Mouse (Mus musculus): Measurements from ENCODE around the gene Fkbp8.

Fkbp8 gene

GRCm38 (mm10) chr8:70528182-70528797, 766 bp downstream of the Fkbp8 start:
- no peak for DNase-seq (ENCODE audit: low read depth, low spot score)

GRCm38 (mm10) chr8:70529299-70529698, 1.8 kb downstream of the Fkbp8 start:
- DNase-seq (ENCODE audit: low read depth, low spot score), result no peak

- DNase-seq (ENCODE audit: low read depth, low spot score), result no peak
Observed at GRCm38 (mm10) chr8:70529741-70530161, 2.2 kb downstream of the Fkbp8 start.

- no peak for DNase-seq (ENCODE audit: low read depth, low spot score)
Observed at GRCm38 (mm10) chr8:70530314-70530713, 2.8 kb downstream of the Fkbp8 start.

- DNase-seq (ENCODE audit: low read depth, low spot score), result no peak
Observed at GRCm38 (mm10) chr8:70534281-70534680, 6.8 kb downstream of the Fkbp8 start.

- no peak for DNase-seq (ENCODE audit: low read depth, low spot score)
Observed at GRCm38 (mm10) chr8:70535221-70535620, 7.7 kb downstream of the Fkbp8 start.

- DNase-seq (ENCODE audit: low read depth, low spot score), result no peak
Observed at GRCm38 (mm10) chr8:70535701-70536100, 8.2 kb downstream of the Fkbp8 start.

- DNase-seq (ENCODE audit: low read depth, low spot score), result peak; percentile 62
Observed at GRCm38 (mm10) chr8:70538024-70538579, 10.6 kb downstream of the Fkbp8 start.

- DNase-seq (ENCODE audit: low read depth, low spot score), result peak; percentile 98
Observed at GRCm38 (mm10) chr8:70538633-70539076, 11.1 kb downstream of the Fkbp8 start.

GRCm38 (mm10) chr8:70539077-70539813, 11.7 kb downstream of the Fkbp8 start, which contains the start of gene Ell:
TSS of gene Ell (plus strand) at chr8:70539457.
- peak; percentile 100 for DNase-seq (ENCODE audit: low read depth, low spot score)

- no peak for DNase-seq (ENCODE audit: low read depth, low spot score)
Observed at GRCm38 (mm10) chr8:70540013-70540506, 12.5 kb downstream of the Fkbp8 start.

- no peak for DNase-seq (ENCODE audit: low read depth, low spot score)
Observed at GRCm38 (mm10) chr8:70540507-70541071, 13.1 kb downstream of the Fkbp8 start.

- DNase-seq (ENCODE audit: low read depth, low spot score), result no peak
Observed at GRCm38 (mm10) chr8:70541081-70541480, 13.6 kb downstream of the Fkbp8 start.

- DNase-seq (ENCODE audit: low read depth, low spot score), result peak; percentile 42
Observed at GRCm38 (mm10) chr8:70544200-70544687, 16.7 kb downstream of the Fkbp8 start.

GRCm38 (mm10) chr8:70546412-70546811, 18.9 kb downstream of the Fkbp8 start:
- no peak for DNase-seq (ENCODE audit: low read depth, low spot score)

GRCm38 (mm10) chr8:70547762-70548161, 20.2 kb downstream of the Fkbp8 start:
- DNase-seq (ENCODE audit: low read depth, low spot score), result no peak

GRCm38 (mm10) chr8:70549412-70550184, 22.1 kb downstream of the Fkbp8 start:
- DNase-seq (ENCODE audit: low read depth, low spot score), result peak; percentile 84

- DNase-seq (ENCODE audit: low read depth, low spot score), result no peak
Observed at GRCm38 (mm10) chr8:70551558-70552161, 24.1 kb downstream of the Fkbp8 start.

GRCm38 (mm10) chr8:70552836-70553235, 25.3 kb downstream of the Fkbp8 start:
- DNase-seq (ENCODE audit: low read depth, low spot score), result no peak

- DNase-seq (ENCODE audit: low read depth, low spot score), result no peak
Observed at GRCm38 (mm10) chr8:70553740-70554139, 26.2 kb downstream of the Fkbp8 start.
